Mouse (Mus musculus) cortical plate, adult 2 months (tissue): Measurements from ENCODE around the gene Rc3h1.

Experiments used
- CTCF ChIP-seq: fragments of 200-500 bp; IDR thresholded peaks from 2 replicates; pipeline ENCODE4 v1.5.1; 2011; ENCODE audit warnings: mild to moderate bottlenecking, control low read depth, low read length; ENCODE audit not compliant: insufficient read depth; ENCODE audit errors: extremely low read depth
- POLR2A ChIP-seq: fragments of 200-500 bp; IDR thresholded peaks from 2 replicates; pipeline ENCODE4 v1.6.1; 2011; ENCODE audit warnings: mild to moderate bottlenecking, low read length, control low read depth; ENCODE audit not compliant: insufficient read depth; ENCODE audit errors: extremely low read depth

DNA sequence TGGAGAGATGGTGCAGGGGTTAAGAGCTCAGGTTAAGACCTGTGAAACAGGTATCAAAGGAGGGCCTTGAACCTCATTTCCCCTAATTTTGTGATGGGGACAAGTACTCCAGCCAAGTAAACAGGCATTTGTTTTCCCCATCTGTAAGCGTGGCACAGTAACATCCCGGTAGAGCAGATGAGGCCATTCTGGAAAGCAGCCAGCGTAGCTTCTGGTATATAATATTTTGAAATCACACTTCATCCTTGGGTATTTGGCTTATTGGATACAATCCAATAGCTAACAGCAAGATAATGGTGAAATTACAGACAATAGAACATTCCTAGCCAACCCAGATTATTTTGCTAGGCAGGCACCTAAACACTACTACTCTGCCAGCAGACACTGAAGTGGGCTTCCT, 76.7 kb downstream of the Rc3h1 start:
- TF ChIP-seq CTCF (no peak), POLR2A (no peak)
